Mouse (Mus musculus) liver, embryonic 14.5 days (tissue): ENCODE measurements around the gene Hist1h2bn.

Source experiments
- CTCF ChIP-seq: IDR thresholded peaks from 2 replicates; pipeline ENCODE4 v1.5.1; 2016; ENCODE audit warnings: antibody characterized with exemption, low read depth, control low read depth
- EP300 ChIP-seq: IDR thresholded peaks from 2 replicates; pipeline ENCODE4 v1.6.1; 2016; ENCODE audit warnings: antibody characterized with exemption, low read depth

GRCm38 (mm10) chr13:21783734-21784161 lies 29.8 kb downstream of the Hist1h2bn start:
- no peak for TF ChIP-seq CTCF
- TF ChIP-seq EP300, result no peak
